Mouse (Mus musculus): ENCODE measurements at regions not wholly inside any gene's neighbourhood (a gene's known extent, or its start where the extent isn't known, plus 50 kb on each side); places are given as distances from the start of the nearest gene placed in this dataset.
A peak's percentile ranks its signal among the peaks of the same experiment; 100 is the strongest.

DNA sequence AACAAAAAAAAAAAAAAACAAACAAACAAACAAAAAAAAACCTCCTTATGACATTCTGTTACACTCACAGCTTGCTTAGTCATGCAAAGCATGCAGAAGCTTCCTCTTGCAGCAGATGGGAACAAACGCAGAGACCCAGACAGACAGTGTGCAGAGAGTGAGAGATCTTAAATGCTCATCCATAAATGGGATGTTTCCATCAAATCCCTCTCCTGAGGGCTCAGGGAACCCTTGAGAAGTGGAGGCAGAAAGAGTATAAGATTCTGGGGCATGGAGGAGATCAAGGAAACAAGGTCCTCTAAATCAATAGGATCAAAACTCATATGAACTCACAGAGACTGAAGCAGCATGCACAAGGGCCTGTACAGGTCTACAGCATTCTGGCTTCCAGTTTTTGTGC, 52.5 kb downstream of the Adm start:
- DNase-seq = no peak

DNA sequence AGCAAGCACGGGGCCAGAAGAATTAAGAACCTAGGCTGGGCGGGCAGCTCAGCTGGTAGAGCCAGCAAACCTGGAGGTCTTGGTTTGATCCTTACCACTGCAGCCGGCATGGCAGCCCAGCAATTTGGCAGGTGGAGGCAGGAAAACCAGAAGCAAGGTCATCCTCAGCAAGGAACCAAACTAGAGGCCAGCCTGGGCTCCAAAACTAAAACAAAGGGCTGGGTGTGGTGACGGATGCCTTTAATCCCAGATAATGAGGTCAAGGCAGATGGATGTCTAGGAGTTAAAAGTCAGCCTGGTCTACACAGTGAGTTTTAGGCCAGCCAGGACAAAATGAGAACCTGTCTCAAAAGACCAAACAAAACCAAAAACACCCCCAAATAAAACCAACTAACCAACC, 55.5 kb downstream of the Adm start:
- DNase-seq = no peak

DNA sequence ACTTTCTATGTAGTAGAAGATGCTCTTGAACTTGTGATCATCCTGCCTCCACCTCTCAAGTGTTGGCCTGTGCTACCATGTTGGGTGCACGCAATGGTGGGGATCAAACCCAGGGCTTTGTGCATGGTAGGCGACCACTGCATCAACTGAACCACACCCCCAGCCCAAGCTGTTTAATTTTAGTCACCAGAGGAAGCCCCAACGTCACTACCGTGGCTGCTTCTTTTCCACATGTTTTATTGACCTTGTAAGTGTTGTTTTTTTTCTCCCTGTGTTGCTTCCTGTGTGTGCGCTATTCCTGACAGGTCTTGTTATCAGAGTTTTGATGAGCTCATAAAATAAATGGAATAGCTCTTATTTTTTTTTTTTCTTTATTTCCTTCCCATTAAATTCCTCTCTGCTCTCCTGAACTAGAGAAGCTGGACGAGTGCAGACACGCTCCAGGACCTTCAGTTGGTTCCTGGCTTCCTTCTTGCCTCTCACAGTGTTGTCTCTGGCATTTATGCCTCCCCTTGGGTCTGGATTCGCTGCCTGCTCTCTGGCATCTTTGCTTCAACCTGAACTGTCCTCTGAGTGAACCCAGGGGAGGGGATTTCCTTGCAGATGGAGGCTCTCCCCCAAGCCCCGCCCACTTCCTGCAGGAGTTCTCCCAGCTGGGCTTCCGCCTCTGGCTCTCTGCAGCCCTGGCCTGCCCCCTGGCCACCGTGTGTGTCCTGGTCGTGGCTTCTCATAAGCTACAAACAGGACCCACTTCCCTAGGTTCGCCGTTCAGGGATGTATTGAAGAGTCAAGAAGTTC, 61.6 kb downstream of the Adm start:
- DNase-seq = peak; percentile 86

DNA sequence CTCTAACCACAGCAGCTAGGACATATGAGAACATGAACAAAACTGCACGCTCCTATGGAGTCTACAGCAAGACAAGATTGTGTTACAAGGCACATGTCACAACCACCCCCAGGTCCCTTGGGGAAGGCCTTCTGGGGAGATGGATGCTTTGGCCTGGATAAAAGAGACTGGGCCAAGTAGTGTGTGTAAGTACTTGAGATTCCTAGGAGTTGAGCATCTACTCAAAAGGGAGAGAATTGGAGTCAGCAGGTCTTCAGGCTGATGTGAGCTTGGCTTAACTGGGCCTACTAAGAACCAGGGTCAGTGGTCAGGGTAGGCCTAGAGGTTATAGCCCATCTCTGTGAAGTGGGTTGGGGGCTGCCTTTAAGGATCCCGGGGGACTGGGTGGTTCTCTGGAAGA, 62.8 kb downstream of the Adm start:
- no peak for DNase-seq

DNA sequence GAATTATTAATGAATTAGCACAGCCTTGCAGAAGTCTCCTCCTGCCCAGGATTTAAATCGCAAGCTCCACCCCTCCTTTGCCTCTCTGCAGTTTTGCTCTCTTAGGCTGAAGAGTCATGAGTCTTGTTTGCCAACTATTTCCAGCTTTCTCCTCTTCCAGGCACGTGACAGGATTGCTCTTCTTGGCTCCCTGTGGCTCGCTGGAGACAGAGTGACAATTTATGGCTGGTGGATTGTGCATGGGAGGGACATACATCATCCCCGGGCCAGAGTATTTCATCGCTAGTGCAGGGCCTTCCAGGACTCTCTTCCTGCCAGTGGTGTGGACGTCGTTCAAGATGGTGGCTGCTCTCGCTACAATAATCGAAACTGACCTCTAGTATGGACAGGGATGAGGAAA, 63.4 kb downstream of the Adm start:
- no peak for DNase-seq

DNA sequence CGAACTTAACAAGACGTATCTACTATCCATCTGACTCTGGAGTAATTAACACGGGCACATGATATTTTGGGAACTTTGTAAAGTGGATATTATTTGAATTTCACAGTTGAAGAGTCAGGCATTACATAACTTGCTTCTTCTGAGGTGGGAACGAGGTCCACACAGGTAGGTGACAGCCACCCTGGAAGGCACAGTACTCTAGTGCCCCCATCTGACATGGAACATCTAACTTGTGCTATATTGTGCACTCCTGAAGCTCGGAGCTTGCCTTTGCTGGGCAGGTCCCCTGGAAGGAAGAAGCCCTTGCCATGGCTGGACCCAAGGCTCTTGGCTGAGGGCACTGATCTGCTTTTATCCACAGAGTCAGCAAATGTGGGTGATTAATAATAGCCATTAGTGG, 66.8 kb downstream of the Adm start:
- DNase-seq = no peak

DNA sequence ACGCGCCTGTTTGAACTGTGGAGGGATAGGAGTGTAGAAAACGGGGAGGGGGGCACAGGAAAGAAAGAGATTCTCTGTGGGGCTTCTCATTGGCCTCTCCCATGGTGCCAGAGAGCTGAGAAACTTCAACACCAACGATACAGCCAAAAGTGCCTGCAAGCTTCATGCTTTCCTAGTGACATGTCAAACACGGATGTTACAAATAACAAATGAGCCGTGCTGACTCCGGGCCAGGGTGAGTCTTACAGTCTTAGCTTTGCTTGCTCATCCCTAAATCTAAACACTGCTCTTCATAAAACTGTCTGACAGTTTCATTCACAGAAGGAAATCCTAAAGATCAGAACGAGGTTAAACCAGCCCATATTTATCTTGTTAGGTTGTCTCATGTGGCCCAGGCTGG, 68.3 kb downstream of the Adm start:
- no peak for DNase-seq

DNA sequence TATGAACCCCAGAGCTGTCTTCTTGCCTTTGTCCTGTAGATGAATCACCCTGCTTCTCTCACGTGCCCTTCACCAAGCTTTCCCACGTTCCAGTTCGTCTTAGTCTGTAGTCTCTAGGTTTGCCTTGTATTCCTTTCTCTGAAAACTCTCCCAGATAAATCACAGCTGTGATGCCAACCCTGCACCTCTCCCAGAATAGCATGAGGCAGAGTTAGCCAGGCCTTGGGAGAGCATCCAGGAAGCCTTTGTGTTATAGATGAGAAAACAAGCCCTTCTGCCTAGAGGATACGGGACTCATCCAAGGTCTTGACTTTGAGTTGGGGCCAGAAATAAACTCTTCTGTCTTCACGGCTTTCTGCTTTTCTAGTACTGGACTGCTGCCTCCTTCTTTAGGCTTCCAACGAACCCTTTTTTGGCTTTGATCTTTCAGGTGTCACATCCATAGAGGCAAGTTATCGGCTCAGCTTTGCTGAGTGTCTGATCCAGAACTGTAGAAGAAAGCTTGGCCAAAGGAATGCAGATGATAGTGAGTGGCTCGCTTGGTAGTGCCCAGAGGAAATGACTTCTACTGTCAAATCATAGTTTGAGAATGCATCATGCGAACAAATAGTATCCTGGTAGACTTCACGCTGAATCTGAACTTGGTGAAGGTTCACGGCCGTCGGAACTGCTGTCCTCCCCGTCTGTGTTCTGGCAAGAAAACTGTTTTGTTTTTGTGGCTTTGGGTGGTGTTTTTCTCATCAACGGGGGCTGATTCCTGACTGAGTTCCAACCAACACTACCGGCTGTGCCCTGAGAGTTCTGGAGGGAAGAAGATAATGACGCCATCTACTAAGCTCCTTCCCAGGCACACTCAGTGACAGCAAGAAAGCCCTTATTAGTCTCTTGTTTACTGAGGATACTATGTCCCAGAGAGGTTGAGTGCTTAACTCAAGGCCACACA, 69.5 kb upstream of the Ampd3 start:
- no peak for DNase-seq

DNA sequence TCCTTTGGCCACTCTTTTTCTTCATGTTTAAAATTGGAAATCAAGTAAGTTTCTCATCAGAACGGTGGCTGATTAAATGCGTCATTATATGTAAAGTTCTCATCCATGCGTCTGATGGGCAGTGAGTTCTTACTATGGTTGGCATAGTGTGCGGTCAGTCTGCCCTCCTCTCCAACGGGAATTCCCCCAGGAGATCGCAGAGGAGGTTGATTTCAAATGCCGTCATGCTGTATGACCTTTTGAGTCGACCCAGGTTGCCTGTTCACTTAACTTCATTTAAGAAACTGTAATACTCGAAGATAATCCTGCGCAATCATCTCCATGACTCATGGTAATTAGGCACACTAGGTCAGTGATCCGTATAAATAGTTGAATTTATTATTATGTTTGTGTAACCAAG, 68.4 kb upstream of the Ampd3 start:
- DNase-seq = no peak

DNA sequence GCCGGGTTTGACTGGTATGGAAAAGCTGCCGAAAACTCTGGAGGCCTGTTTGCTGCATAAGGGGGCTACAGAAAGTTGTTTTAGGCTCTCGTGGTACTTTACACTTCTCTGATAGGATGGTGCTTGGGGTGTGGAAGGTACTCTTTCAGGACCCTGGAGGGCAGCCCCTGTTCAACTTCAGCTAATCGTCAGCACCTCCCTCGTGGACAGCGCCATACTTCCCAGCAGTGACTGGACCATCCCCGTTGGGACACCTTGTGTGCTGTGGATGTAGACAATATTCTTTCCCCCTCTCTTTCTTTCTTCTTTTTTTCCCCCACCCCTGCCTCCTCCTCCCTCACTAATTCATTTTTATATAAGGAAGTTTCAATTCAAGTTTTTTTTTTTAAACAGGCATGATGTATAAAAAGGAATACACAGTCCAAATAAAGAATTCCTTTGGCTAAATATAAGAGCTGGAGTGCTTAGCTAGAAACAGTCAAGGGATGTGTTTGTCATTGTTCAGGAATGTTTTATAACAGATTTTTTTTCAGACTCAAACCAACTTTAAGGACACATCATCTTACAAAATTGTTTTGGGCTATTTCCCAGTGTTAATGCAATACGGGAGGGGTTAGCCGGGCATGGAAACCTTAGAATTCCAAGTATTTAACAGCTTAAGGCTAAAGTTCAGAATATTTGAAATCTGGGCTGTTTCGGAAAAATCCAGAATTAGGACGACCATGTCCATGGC, 66.2 kb upstream of the Ampd3 start:
- DNase-seq = peak; percentile 36

DNA sequence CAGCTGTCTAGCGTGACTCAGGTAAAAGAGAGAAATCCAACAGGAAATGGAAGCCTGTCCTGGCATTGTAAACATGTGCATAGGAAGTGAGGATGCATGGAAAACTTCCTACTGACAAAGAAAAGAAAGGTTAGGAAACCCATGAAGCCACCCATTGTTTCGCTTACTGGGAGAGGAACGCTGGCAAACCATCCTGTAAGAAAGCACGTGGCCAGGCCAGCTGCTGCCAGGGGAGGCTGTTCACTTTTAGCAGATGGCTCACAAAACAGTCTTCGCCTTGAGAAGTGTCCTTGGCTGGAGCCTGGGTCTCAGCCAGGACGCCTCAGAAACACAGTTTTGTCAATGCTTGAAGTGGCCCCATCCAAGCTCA, 65.6 kb upstream of the Ampd3 start:
- no peak for DNase-seq

DNA sequence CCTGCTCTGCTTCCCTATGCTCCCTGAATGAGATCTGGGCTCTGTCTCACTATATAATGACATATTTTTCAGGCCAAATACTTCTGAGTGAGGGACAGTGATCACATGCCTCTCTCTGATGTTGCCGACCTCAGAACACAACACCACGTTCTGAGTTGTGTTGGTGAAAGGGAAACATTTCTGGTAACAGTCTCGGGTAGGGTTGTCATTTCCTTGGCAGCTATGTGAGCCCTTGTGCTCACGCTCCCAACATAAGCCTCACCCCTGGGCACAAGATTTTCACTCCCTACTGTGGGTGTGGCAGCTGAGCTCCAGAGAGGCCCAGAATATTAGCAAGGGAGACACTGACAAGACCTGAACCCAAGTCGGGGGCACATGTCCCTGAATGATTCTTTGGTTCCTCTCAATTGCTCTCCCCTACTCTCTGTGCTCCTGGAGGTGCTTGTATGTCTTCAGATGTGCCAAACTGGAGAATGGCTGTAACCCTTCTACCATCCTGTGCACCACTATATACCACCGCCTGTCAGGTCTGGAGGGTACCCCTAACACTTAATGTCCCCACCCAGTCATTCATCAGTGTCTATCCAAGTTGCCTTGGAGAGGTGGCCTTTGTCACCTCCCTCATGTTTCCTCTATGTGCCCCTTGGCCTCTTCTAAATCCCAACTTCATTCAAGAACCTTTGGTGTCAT, 62.5 kb upstream of the Ampd3 start:
- DNase-seq = no peak

DNA sequence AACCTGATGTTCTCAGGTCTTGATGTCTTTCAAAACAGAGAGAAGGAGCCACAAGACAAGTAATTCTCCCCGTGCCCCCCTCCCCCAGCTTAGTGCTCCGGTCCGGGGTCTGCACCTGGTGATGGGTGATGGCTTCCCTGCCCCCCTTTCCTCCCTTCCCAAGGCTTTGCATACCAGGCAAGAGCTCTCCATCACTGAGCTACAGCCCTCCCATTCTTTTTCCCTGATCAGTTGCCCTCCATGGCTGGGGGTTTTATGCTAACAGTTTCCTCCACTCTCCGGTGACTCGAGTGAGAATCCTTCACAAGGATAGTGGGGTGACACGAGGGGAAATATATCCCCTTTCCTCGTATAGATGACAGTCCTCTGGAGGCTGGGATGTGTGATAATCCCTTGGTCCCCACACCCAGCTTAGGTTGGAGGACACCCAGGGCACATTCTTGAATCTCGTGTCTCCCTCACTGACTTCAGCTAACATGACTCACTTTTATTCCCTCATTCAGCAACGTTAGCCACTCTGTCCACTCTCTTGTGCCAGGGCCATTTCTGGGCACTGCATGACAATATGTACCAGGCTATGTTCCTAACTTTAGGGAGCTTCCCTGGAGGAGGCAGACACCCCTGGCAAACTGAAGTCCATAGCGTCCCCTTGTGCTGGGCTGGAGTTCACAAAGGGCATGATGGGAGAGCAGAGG, 61.9 kb upstream of the Ampd3 start:
- no peak for DNase-seq

DNA sequence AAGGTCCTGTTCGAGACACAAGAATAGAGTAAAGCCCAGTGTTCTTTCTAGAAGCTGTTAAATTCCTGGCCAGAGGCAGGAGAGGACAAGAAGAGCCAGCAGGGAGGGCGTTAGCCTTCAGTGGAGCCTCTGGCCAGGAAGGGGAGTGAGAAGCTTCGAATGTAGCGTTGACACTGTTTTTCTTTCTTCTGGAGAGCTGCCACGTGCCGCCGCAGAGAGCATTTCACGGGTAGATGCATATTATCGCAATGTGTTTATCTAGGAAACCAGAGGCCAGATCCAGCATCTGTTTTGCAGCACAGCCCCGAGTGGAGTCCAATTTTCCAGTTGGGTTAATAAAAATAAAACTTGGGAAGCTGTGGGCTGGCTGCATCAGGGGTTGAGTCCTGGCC, 61.3 kb upstream of the Ampd3 start:
- DNase-seq = no peak

DNA sequence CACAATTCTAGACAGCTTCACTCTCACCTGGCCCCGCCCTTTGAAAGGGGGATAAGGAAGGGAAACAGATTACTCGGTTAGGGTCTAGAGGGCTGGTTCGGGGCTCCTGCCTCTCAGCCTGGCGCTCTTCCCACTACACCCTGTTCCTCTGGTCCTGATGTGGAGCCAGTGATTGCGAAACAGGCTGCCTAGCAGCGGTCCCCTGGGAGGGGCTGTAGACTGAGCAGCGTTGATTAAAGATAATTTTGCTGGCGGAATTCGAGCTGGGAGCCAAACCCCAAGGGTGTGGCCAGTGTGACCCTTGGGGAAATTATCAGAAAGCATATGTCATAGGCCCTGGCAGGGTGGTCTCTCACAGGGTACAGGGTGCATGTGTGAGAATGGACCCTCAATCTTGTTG, 59.9 kb upstream of the Ampd3 start:
- DNase-seq = no peak

DNA sequence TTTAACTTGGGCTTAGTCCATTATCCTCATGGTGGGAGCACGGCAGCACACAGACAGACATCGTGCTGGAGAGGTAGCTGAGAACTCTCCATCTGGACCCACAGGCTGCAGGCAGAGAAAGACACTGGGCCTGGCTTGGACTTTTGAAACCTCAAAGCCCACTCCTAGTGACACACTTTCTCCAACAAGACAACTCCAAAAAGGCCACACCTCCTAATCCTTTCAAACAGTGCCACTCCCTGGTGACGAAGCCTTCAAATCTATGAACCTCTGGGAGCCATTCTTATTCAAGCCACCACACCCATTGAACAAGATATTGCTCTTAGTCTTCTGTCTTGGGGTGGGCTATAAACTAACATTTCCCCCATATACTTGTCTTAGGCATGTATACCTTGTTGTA, 59.2 kb upstream of the Ampd3 start:
- no peak for DNase-seq

DNA sequence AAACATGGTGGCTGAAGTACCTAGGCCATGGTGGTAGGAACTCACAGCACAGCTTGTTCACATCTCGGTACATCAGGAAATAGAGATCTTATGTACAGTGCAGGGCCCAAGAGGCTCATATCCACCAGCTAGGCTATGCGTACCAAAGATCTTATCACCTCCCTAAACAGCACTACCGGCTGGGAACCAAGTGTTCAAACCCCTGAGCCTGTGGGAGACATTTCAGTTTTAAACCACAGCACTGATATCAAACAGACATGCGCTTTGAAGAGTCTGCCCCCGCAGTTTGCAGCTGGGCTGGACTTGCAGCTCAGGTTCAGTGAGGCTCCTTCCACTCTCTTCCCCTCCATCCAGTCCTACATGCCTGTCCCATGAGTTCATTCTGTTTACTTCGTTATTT, 58.4 kb upstream of the Ampd3 start:
- DNase-seq = peak; percentile 22

DNA sequence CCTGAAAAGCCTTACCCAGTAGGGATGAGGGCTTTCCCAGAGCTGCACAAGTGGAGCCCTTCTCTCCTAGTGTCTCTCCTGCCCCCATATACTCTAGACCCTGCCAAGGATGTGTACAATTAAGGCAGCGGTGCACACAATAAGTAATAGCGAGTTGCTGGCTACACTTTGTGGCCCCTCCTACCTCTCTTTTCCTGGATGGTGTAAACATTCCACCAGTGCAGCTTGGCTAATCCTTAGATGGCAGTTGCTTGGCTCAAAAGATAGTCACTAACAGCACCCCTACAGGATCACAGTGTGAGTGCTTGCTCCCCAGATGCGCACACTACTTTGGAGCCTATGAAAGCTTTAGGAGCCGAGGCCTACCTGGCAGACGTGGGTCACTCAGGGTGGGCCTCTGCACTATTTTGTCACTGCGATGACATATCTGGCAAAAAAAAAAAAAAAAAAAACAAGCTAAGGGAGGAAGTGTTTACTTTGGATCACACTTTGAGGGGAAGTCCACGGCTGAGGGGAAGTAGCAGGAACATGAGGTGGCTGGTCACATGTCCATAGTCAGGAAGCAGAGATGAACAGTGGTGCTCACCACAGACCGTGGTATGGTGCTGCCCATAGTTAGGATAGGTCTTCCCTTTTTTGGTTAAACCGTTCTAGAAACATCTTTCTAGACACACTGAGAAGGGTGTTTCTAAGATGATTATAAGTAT, 57.6 kb upstream of the Ampd3 start:
- no peak for DNase-seq

DNA sequence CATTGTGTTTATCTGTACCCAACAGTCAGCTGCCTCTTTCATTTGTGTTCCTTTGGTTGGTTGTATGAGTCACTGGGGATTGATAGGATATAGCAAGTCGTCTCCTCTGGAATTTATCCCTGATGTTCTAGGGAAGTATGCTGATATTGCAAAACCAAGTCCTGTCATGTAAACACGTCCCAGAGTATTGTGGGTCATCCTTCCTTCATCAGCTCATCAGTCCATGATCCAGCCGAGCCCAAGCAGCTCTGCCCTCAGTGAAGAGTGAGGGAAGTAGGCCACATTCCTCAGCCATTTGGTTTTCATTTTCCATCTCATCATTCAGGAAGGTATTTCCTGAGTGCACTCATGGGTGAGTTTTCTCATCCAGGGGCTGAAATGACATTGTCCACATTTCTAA, 54.3 kb upstream of the Ampd3 start:
- DNase-seq = no peak

DNA sequence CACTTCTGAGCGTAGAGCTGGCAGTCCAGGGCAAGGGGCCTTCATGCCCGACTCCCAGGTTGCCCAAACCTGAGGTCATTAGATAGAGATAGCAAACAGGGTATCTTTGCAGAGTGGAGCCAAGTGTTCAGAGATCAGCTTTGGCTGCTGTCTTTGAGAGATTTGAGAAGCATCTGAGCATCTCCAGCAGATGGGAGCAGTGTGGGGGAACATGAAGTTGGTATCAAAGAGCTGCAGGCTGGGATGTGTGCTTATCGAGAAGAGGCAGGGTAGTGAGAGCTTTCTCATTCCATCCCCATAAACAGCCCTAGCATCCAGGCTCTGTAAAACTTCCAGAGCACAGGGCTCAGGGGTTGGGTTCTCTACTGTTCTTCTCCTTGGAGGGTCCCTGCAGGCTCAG, 52.9 kb upstream of the Ampd3 start:
- DNase-seq = no peak

DNA sequence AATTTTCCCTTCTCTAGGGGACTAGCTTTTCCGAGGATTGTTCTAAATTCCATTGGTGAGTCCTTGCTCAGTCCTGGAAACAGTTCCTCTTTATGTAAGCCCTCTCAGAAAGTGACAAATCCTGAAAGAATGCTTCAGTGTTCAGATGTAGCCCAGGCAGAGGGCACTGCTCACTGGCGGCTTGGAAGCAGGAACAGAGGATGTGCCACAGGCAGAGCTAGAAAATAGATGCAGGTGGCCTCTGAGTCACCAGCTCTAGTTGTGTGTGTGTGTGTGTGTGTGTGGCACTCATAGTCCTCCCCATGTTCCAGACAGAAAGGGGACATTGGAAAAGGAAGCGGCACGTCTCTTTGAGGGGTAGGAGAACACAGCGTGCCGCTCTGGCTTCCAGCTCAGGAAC, 52.5 kb upstream of the Ampd3 start:
- no peak for DNase-seq

DNA sequence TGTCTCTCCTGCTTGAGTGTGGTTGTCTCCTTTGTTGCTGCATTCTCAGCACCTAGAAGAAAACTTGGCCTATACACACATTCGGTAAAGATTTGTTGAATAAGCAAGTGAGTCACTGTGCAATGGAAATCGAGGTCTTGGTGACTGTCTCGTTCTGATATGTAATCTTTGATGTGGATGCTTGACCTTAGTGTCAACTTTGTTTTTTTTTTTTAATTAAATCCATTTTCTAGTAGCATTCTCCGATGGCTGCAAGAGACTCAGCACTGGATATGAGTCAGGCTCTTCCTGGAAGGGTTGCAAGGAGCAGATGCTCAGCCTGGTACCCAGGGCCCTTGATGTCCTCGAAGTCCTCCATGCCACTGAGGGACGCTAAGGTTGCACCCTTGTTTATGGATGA, 50.9 kb upstream of the Ampd3 start:
- DNase-seq = no peak
